Mouse (Mus musculus): ENCODE data around the gene Ugp2. TPM values are rescaled to one million over a fixed set of nuclear protein-coding genes. Genes with fewer than 3 reads are reported as not detected.

Gene Ugp2
- total and polyA plus RNA-seq, 3 experiments: 17.7 to 44.1 (median 24.1) TPM

DNA sequence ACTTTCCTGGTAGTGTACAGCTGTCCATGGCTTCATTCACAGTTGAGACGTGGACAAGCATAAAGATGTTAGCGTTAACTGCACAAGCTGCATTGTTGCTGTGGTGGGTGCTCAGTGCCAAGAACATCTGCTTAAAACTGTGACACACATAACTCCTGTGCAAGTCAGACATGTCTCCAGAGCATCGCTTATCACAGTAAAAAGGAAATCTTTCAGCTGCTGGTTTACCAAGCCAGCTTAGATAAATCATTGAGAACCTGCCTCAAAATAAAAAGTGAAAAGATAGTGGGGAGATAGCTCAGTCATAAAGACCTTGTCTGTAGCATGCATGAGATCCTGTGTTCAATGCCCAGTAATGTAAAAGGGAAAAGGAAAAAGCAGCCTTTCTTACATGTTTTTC, 84.6 kb downstream of the Ugp2 start:
- H3K4me3 ChIP-seq (replicated peaks in 1 of 3; ENCODE audit: low read depth in 2 of 3, low read length in 2 of 3, poor library complexity in 1 of 3): no peak overlapping the region
- DNase-seq (ENCODE audit: extremely low read depth): no peak
- no peak overlapping the region for H3K27ac ChIP-seq (ENCODE audit: insufficient read depth, low read depth)
- H3K4me1 ChIP-seq (ENCODE audit: control insufficient read depth in 1 of 2, insufficient read depth in 2 of 2): peaks cover 0 to 3% of the 10 kb centered on the region in 2 experiments; a peak in 1 of 4 replicates
- no peak overlapping the region for H3K4me2 ChIP-seq (ENCODE audit: insufficient read depth, low read depth, poor library complexity, severe bottlenecking)
- peaks cover 2% of the 10 kb centered on the region; the same call in 1 of the 2 replicates for H3K79me2 ChIP-seq (replicated peaks; ENCODE audit: control insufficient read depth, extremely low read depth, insufficient read depth, poor library complexity, severe bottlenecking)
- no peak overlapping the region for H3K9ac ChIP-seq (ENCODE audit: insufficient read depth, low read depth)
- peaks cover 8 to 32% of the 10 kb centered on the region in 2 experiments for H3K36me3 ChIP-seq (replicated peaks in 1 of 2; ENCODE audit: control insufficient read depth in 1 of 2, insufficient read depth in 1 of 2, low read length in 1 of 2)
- H3K9me3 ChIP-seq (replicated peaks; ENCODE audit: low read length): no peaks in the 10 kb centered on the region
- in situ Hi-C loops (cut with MboI; ENCODE audit: low pct_ligation_motif_present, low pct_unique_long_range_greater_than_20kb, low sequenced_read_pairs) (no loop called here), dilution Hi-C loops (cut with MboI; ENCODE audit: extremely low pct_ligation_motif_present, extremely low pct_unique_long_range_greater_than_20kb, low sequenced_read_pairs) (no loop called here)
- no peak for TF ChIP-seq USF1 (IDR thresholded peaks at IDR 0.05; ENCODE audit: low read depth, low read length)
- TF ChIP-seq JUND (conservative IDR thresholded peaks at IDR 0.05; ENCODE audit: low read depth, low read length): no peak
- no peak for TF ChIP-seq TBP (conservative IDR thresholded peaks at IDR 0.05; ENCODE audit: low read depth, low read length)
- no peak for TF ChIP-seq ETS1 (conservative IDR thresholded peaks at IDR 0.05; ENCODE audit: low read depth, low read length)
- TF ChIP-seq MAX (IDR thresholded peaks at IDR 0.05; ENCODE audit: low read length): no peak
- no peak for TF ChIP-seq POLR2AphosphoS2 (IDR thresholded peaks at IDR 0.05; ENCODE audit: low read depth, low read length)
- TF ChIP-seq POLR2A (IDR thresholded peaks at IDR 0.05; ENCODE audit: low read depth, low read length): no peak
- H3K27me3 ChIP-seq (replicated peaks): no peaks in the 10 kb centered on the region

DNA sequence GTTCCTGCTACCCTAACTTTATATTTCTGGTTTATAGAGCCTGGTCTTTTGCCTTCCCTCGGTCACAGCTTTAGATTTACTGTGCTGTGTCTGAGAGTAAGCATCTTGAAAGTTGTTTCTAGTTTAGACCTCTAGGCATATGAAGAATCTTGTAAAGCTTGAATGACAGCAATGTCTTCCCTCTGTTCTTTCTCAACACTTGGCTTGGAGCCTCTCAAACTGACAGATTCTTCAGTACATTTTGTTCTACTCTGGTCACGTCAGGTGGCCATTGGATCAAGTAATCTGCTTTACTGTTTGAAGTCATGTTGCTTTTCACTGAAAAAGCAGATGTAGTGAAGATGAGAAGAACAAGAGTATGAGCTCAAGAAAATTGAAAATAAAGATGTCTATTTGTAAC, 94.8 kb downstream of the Ugp2 start:
- DNase-seq (ENCODE audit: extremely low read depth): no peak
- TF ChIP-seq NRF1 (IDR thresholded peaks at IDR 0.05; ENCODE audit: low read depth, low read length): no peak
- no peak for TF ChIP-seq USF2 (conservative IDR thresholded peaks at IDR 0.05; ENCODE audit: low read depth, low read length)
- TF ChIP-seq SIN3A (IDR thresholded peaks at IDR 0.05; ENCODE audit: low read length): no peak
- no peak for TF ChIP-seq TBP (conservative IDR thresholded peaks at IDR 0.05; ENCODE audit: low read depth, low read length)
- no peak for TF ChIP-seq NELFE (IDR thresholded peaks at IDR 0.05; ENCODE audit: low read depth, low read length)
- TF ChIP-seq ELF1 (IDR thresholded peaks at IDR 0.05; ENCODE audit: low read depth, low read length): no peak
- no peak for TF ChIP-seq HCFC1 (IDR thresholded peaks at IDR 0.05; ENCODE audit: low read depth, low read length)
- no peak for TF ChIP-seq MAX (IDR thresholded peaks at IDR 0.05; ENCODE audit: low read length)
- TF ChIP-seq MYC (IDR thresholded peaks at IDR 0.05; ENCODE audit: low read depth, low read length): no peak
- no peak for TF ChIP-seq EP300 (IDR thresholded peaks at IDR 0.05; ENCODE audit: low read length)
- no peak overlapping the region for H3K9ac ChIP-seq (ENCODE audit: insufficient read depth, low read depth)
- H3K27me3 ChIP-seq (replicated peaks): no peaks in the 10 kb centered on the region
- no peaks in the 10 kb centered on the region for H3K79me2 ChIP-seq (replicated peaks; ENCODE audit: control insufficient read depth, extremely low read depth, insufficient read depth, poor library complexity, severe bottlenecking)
- H3K4me1 ChIP-seq (ENCODE audit: control insufficient read depth in 1 of 2, insufficient read depth in 2 of 2): peaks cover 0 to 3% of the 10 kb centered on the region in 2 experiments; a peak in 1 of 4 replicates
- in situ Hi-C loops (cut with MboI; ENCODE audit: low pct_ligation_motif_present, low pct_unique_long_range_greater_than_20kb, low sequenced_read_pairs) (no loop called here), dilution Hi-C loops (cut with MboI; ENCODE audit: extremely low pct_ligation_motif_present, extremely low pct_unique_long_range_greater_than_20kb, low sequenced_read_pairs) (no loop called here)
- no peak overlapping the region for H3K4me2 ChIP-seq (ENCODE audit: insufficient read depth, low read depth, poor library complexity, severe bottlenecking)
- H3K27ac ChIP-seq (ENCODE audit: insufficient read depth, low read depth): no peak overlapping the region
- no peak overlapping the region for H3K4me3 ChIP-seq (replicated peaks in 1 of 3; ENCODE audit: low read depth in 2 of 3, low read length in 2 of 3, poor library complexity in 1 of 3)
- peaks cover 25 to 63% of the 10 kb centered on the region in 2 experiments for H3K36me3 ChIP-seq (replicated peaks in 1 of 2; ENCODE audit: control insufficient read depth in 1 of 2, insufficient read depth in 1 of 2, low read length in 1 of 2)
- no peaks in the 10 kb centered on the region for H3K9me3 ChIP-seq (replicated peaks; ENCODE audit: low read length)

Other genes starting within 250 kb of the Ugp2 start
- gene Vps54, start 131.9 kb downstream of the Ugp2 start, total RNA-seq (2012; rRNA removed): 20.4 and 24.7 TPM in 2 replicates
- 37.5 and 43.5 TPM in 2 replicates for gene Vps54, start 131.9 kb downstream of the Ugp2 start, total RNA-seq (2014; rRNA removed)
- 22.7 and 22.9 TPM in 2 replicates for gene Vps54, start 131.9 kb downstream of the Ugp2 start, polyA plus RNA-seq (2012; ENCODE audit: insufficient read length, low read depth)
- 2.0 and 3.2 TPM in 2 replicates for gene Wdpcp, start 201.0 kb upstream of the Ugp2 start, total RNA-seq (2012; rRNA removed)
- 3.7 and 4.8 TPM in 2 replicates for gene Wdpcp, start 201.0 kb upstream of the Ugp2 start, total RNA-seq (2014; rRNA removed)
- gene Wdpcp, start 201.0 kb upstream of the Ugp2 start, polyA plus RNA-seq (2012; ENCODE audit: insufficient read length, low read depth): 2.9 and 5.6 TPM in 2 replicates
- gene Mdh1, start 201.2 kb upstream of the Ugp2 start, total RNA-seq (2012; rRNA removed): 233 and 243 TPM in 2 replicates
- gene Mdh1, start 201.2 kb upstream of the Ugp2 start, total RNA-seq (2014; rRNA removed): 440 and 456 TPM in 2 replicates
- 311 and 385 TPM in 2 replicates for gene Mdh1, start 201.2 kb upstream of the Ugp2 start, polyA plus RNA-seq (2012; ENCODE audit: insufficient read length, low read depth)

Measured in CH12.LX (cell line).